Mouse (Mus musculus) adipocyte (in vitro differentiated cells): ENCODE results near the gene Otop3.
"Not testable (repeated sequence)": the region's sequence is repeated elsewhere in the genome, so short reads cannot be mapped to it uniquely, and the experiment has no call there.

ENCODE experiments used
- DNase-seq: peaks from one replicate; pipeline ENCODE4 v3.0.0-alpha.2; 2016; ENCODE audit warnings: low spot score

Gene Otop3

GRCm38 (mm10) chr11:115366039-115366705, 31.6 kb downstream of the Otop3 start:
- DNase-seq: no peak

DNA sequence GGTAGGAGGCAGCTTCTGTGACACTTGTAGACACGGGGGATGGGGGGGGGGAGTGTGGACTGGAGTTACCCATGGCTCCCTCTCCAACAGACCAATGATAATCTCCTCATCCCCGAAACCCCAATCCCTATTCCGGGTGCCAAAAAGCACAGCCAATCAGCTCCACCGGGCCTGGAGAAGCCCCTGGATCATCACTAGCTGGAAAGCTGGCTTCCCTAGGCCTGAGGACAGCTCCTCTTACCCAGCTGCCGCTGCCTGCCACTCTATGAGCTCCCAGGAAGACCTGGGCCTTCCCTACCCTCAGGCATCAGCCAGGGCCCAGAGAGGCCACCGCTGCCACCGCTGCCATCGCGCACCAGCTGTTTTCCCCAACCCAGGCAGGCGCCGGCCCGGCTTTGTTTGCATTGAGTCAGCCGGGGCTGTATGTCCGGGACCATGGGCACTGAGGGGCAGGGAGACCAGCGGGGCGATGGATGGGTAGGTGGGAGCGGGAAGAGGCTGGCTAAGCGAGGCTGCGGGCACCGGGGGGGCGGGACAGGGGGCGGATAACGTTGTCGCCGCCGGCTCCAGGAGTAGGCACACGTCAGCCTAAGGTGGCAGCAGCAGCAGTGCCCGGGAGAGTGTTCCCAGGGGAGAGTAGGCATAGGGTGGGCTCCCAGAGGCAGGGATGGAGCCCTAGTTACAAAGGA, 32.3 kb downstream of the Otop3 start:
- no peak for DNase-seq

- no peak for DNase-seq
These were observed 32.9 kb downstream of the Otop3 start, which contains the start of gene Hid1 for GRCm38 (mm10) chr11:115367395-115367944. TSS of gene Hid1 (minus strand) at chr11:115367756.

GRCm38 (mm10) chr11:115370368-115370767, 35.8 kb downstream of the Otop3 start:
- no peak for DNase-seq

DNA sequence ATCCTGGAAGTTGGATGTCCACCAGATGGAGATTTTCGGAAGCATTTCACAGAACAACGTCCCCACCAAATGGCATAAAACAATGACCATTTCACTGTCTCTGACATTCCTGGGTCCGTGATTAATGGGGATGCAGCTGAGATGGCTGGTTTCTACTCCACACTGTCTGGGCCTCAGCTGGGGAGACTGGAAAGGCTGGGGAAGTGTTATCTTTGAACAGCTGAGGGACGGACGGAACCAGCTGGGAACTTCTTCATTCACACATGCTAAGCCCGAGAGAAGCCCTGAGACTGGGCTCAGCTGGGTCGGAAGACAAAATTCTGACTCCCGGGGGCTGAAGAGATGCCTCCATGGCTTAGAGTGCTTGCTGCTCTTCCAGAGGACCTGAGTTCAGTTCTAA, 36.8 kb downstream of the Otop3 start:
- no peak for DNase-seq

DNA sequence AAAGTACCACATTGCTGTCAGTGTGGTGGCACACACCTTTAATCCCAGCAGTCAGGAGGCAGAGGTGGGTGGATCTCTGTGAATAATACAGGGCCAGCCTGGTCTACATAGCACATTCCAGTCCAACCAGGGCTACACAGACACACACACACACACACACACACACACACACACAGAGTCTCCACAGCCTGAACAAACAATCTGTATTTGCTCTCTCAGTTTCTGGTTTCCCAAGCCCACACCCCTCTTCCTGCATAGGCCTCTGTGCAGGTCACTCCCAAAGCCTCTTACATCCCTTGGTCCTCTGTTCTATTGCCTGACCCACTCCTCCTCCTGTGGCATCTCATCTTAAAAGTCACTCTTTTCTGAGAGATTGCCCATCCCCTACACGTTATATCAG, 37.5 kb downstream of the Otop3 start:
- no peak for DNase-seq

DNA sequence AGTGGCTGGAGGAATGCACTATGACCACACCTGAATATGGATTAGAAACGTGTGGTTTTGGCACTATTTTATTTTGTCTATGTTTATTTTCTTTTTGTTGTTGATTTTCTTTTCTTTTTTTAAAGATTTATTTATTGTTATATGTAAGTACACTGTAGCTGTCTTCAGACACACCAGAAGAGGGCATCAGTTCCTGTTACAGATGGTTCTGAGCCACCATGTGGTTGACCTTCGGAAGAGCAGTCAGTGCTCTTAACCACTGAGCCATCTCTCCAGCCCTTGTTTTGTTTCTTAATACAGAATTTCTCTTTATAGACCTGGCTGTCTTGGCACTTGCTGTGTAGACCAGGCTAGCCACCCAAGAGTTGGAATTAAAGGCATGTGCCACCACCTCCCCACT, 38.2 kb downstream of the Otop3 start:
- no peak for DNase-seq

DNA sequence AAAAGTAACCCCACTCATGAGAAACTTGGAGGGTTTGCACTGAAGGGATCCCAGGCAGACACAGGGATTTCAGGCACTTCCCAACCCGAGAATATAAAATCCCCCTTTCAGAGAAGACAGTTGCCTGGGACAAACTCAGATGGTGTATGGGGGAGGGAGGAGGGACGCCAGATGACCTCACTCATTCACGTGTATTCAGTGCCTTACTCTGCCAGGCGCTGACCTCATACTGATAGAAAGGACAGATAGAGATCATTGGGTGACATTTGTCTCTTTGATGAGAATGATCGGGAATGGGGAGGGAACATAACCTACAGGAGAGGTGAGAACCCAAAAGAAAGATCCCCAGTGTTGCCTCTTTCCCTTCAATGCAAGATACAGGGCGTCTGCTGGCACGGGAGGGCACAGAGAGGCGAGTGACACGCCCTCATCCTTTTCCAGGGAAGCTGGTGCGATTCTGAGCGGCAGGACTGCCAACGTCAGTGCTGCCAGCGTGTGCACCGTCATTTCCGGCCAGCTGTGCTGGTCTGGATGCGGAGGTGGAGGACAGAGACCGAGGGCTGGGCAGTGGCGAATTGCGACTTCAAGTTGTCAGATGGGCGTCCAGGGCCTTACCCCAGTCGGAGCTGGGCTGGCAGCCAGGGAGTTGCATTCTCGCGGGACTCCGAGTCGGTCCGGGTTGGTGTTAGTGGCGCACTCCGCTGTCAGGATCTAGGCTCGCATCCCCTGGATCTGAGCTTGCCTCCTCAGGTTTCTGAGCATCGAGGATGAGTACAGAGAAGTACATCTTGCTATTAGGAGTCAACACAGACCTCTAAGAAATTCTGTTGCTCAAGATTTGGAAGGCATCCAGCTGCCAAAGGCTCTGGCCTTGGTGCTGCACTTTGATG, 39.5 kb downstream of the Otop3 start:
- DNase-seq: peak; percentile 89

DNA sequence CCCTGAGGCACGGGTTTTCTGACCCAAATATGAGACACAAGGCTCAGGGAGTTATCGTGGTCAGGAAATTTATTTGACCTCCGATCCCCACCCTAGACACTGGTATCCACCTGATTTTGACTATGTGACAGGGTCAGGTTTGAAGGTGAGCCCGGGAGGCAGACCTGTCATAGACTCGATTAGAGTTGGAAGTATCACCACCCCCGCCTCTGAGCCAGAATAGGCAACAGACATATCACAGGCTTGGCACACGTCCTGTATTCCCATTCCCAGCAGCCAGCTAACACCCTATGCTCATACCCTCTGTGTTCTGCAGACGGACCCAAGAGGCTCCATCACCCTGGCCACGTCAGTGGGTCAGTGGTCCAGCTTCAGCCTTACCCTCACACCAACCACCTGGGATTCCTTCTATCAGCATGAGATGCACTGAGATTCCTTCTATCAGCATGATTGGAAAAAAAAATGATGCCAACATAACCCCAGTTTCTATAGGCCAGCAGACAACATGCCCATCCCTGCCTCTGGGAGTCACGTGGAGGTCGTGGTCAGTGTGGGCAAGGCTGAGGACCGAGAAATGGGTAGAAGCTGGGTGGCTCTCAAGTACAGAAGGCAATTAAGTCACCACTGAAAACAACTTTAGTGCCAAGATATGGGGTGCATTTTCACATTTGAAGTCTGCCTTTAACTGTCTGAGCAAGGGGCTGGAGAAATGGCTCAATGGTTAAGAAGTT, 40.3 kb downstream of the Otop3 start:
- DNase-seq: no peak

DNA sequence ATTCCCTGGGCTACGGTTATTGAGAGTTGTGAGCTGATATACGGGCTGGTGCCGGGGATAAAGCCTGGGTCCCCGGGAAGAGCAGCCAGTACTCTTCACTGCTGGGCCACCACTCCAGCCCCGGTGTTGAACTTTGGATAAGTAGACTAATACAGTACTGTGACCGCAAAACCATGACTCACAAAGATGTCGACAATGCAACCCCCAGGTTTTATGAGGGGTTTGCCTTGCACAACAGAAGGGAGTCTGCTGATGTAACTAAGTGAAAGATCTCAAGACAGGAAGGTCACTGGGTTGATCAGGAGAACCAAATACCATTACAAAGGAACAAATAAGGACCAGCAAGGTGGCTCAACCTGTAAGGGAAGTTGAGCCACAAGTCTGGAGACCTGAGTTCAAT, 42.2 kb downstream of the Otop3 start:
- DNase-seq: no peak

GRCm38 (mm10) chr11:115377254-115377653, 42.7 kb downstream of the Otop3 start:
- no peak for DNase-seq

DNA sequence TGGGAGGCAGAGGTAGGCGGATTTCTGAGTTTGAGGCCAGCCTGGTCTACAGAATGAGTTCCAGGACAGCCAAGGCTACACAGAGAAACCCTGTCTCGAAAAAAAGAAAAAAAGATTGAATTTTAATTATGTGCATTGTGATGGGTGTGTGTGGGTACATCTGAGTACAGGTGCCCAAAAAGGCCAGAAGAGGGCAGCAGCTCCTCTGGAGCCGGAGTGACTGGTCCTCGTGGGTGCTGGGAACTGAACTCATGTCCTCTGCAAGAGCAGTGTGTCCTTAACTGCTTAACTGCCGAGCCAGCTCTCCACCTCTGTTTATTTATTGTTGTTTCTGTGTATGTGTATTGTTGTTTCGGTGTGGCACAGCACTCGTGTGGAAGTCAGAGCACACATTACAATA, 43.3 kb downstream of the Otop3 start:
- DNase-seq: no peak

- peak; percentile 74 for DNase-seq
These were observed 46.7 kb downstream of the Otop3 start for GRCm38 (mm10) chr11:115381276-115381675.

- DNase-seq: peak; percentile 96
These were observed 47.4 kb downstream of the Otop3 start, which contains the start of gene Cdr2l for GRCm38 (mm10) chr11:115381743-115382539. TSS of gene Cdr2l (plus strand) at chr11:115381916.

DNA sequence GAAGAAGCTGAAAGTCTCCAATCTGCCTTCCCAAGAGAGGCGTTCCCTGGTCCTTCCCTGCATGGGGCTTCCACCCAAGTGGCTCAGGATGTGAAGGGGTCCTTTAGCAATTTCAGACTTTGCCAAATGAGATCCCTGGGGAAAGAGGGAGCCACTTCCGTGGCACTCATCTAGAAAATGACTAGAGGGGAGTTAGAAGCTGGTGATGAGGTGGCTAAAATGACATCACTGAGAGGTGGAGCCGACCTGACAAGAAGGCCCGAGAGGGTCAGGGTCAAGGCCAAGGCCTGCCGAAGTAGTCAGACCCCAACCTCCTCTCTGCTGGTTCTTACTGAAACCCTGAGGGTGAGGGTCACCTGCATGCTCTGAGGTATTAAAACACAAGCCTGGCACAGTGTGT, 48.4 kb downstream of the Otop3 start:
- DNase-seq: no peak

- DNase-seq: no peak
These were observed 49.4 kb downstream of the Otop3 start for GRCm38 (mm10) chr11:115383701-115384474.

- no peak for DNase-seq
These were observed 50.1 kb downstream of the Otop3 start for GRCm38 (mm10) chr11:115384587-115384986.

- DNase-seq: not testable (repeated sequence)
These were observed 52.3 kb downstream of the Otop3 start for GRCm38 (mm10) chr11:115386859-115387258.

DNA sequence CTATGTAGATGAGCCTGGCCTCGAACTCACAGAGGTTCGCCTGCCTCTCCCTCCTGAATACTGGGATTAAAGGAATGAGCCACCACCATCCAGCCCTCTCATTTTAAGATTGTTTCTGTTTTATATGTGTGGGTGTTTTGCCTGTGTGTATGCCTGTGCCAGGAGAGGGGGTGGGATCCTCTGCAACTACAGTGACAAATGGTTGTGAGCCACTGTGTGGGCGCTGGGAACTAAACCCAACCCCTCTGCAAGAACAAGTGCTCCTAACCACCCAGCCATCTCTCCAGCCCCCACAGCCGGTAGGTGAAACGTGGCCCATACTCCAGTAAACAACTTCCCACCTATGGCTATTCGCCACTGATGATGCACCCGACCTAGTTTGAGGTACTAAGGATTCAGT, 56.8 kb downstream of the Otop3 start:
- no peak for DNase-seq

DNA sequence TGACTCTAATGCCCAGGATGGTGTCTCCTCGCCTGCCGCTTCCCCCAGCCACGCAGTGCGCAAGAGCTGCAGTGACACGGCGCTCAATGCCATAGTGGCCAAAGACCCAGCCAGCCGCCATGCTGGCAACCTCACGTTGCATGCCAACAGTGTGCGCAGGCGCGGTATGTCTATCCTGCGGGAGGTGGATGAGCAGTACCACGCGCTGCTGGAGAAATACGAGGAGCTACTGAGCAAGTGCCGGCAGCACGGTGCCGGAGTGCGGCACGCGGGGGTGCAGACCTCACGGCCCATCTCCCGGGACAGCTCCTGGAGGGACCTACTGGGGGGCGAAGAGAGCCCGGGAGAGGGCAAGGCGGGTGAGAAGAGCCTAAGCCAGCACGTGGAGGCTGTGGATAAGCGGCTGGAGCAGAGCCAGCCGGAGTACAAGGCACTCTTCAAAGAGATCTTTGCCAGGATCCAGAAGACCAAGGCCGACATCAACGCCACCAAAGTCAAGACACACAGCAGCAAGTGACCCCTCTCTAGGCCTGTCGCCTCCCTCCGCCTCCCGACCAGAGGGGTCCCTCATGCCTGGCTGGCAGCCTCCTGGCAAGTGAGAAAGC, 59.3 kb downstream of the Otop3 start:
- no peak for DNase-seq
